Comparison of ENCODE assay signal across 9 mouse cellular contexts in the genomic region with DNA sequence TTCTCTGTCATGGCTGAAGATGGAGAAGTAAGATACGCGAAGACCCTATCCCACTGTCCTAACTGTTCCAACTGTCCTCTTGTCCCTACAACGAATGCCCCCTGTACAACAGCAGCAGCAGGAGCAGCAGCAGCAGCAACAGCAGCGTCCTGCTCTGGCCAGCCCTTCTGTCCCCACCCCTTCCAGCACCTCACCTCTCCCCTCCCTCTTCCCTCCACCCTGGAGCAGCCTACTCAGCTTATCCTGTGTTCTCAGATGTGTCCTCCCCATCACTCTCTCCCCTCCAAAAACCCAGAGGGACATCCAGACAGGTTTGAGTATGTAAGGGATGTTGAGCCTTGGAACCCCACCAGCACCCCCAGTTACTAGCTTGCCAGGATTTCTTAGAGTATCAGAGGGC. TPM values are rescaled to one million over a fixed set of nuclear protein-coding genes. Genes with fewer than 3 reads are reported as not detected.
DNase-seq lines count a peak whose midpoint lies in the region; ATAC-seq and TF ChIP-seq lines count a peak whose summit lies in the region.
"Had no signal": no experiment of that assay in that cellular context is flagged by ENCODE, and none has a peak within 500 bp of the region (broad histone marks: within the 10 kb centered on the region; RNA-seq: fewer than 3 reads in every experiment).

Gene Cnmd, minus strand, starts transcription at position 170 of the 400 bp plus-strand sequence.

- TF ChIP-seq POLR2A in ES-Bruce4 (IDR thresholded peaks at IDR 0.05; ENCODE audit: insufficient read depth, low read length): no peak

- H3K27ac ChIP-seq in heart, embryonic 15.5 days: no peak within 1 kb of the TSS
- H3K27ac ChIP-seq in ES-Bruce4 (ENCODE audit: insufficient read depth, low read length): no peak within 1 kb of the TSS
- peak within 1 kb of the TSS; percentile 67 for H3K27ac ChIP-seq in hindbrain, embryonic 10.5 days
- H3K27ac ChIP-seq in liver, postnatal 0 days (ENCODE audit: low read depth): no peak within 1 kb of the TSS

- no peak for ATAC-seq in heart, embryonic 15.5 days (replicated peaks; ENCODE audit: insufficient number of reproducible peaks, insufficient read depth, low FRiP score, low read depth)
- no peak for ATAC-seq in liver, postnatal 0 days
- no peak for ATAC-seq in cerebellum, adult (ENCODE audit: insufficient number of reproducible peaks, low FRiP score, low TSS enrichment)
- no peak for ATAC-seq in CD4-positive, CD25-positive, alpha-beta regulatory T cell, adult 4 months

- H3K4me2 ChIP-seq in heart, embryonic 15.5 days: peak within 1 kb of the TSS; percentile 62
- H3K4me2 ChIP-seq in liver, postnatal 0 days (ENCODE audit: low read depth, low read length): peak within 1 kb of the TSS; percentile 62

- intact Hi-C loops in heart, postnatal 25 days (cut with DNase I): no loop called here

- H3K9me3 ChIP-seq in heart, embryonic 15.5 days (replicated peaks): no peaks in the 10 kb centered on the region
- no peaks in the 10 kb centered on the region for H3K9me3 ChIP-seq in ES-Bruce4 (replicated peaks; ENCODE audit: control insufficient read depth, insufficient read depth, low read length, poor library complexity, severe bottlenecking)
- H3K9me3 ChIP-seq in hindbrain, embryonic 10.5 days: no peaks in the 10 kb centered on the region
- H3K9me3 ChIP-seq in liver, postnatal 0 days (ENCODE audit: low read length): no peaks in the 10 kb centered on the region

- H3K36me3 ChIP-seq in heart, embryonic 15.5 days: no peaks in the 10 kb centered on the region
- no peaks in the 10 kb centered on the region for H3K36me3 ChIP-seq in ES-Bruce4 (ENCODE audit: control insufficient read depth, insufficient read depth, low read length, poor library complexity, severe bottlenecking)
- H3K36me3 ChIP-seq in hindbrain, embryonic 10.5 days: no peaks in the 10 kb centered on the region
- no peaks in the 10 kb centered on the region for H3K36me3 ChIP-seq in liver, postnatal 0 days (replicated peaks; ENCODE audit: insufficient read depth, low read length)

- 52% methylated on average over 4 of the region's 4 CpGs for WGBS in heart, embryonic 15.5 days
- WGBS in hindbrain, embryonic 10.5 days: 53% methylated on average over 4 of the region's 4 CpGs
- 48% methylated on average over 4 of the region's 4 CpGs for WGBS in liver, postnatal 0 days (ENCODE audit: insufficient replicate concordance)

- no peak within 1 kb of the TSS for H3K9ac ChIP-seq in heart, embryonic 15.5 days
- H3K9ac ChIP-seq in ES-Bruce4 (ENCODE audit: low read depth, poor library complexity, severe bottlenecking): no peak within 1 kb of the TSS
- no peak within 1 kb of the TSS; the same call in 1 of the 2 replicates for H3K9ac ChIP-seq in liver, postnatal 0 days (replicated peaks)

- no peak for DNase-seq in heart, postnatal 25 days (ENCODE audit: low spot score)
- no peak for DNase-seq in hindbrain, embryonic 10.5 days (ENCODE audit: low spot score)
- no peak for DNase-seq in liver, postnatal 0 days
- no peak for DNase-seq in layer of hippocampus, adult 9-10 months (ENCODE audit: low spot score)

- peak within 1 kb of the TSS; percentile 27 for H3K4me3 ChIP-seq in heart, embryonic 15.5 days
- H3K4me3 ChIP-seq in ES-Bruce4 (ENCODE audit: low read depth, low read length): peak within 1 kb of the TSS; percentile 54
- peak within 1 kb of the TSS; percentile 43 for H3K4me3 ChIP-seq in hindbrain, embryonic 10.5 days
- H3K4me3 ChIP-seq in liver, postnatal 0 days (ENCODE audit: low read depth, low read length): peak within 1 kb of the TSS; percentile 22; the same call in 1 of the 2 replicates

- TF ChIP-seq EP300 in ES-Bruce4 (IDR thresholded peaks at IDR 0.05; ENCODE audit: insufficient read depth, low read depth, low read length): no peak
- TF ChIP-seq EP300 in liver, postnatal 0 days (IDR thresholded peaks at IDR 0.05; ENCODE audit: low read depth): no peak

- H3K4me1 ChIP-seq in heart, embryonic 15.5 days (replicated peaks): peaks cover 6% of the 10 kb centered on the region
- no peaks in the 10 kb centered on the region for H3K4me1 ChIP-seq in ES-Bruce4 (ENCODE audit: control insufficient read depth, insufficient read depth, low read length)
- H3K4me1 ChIP-seq in hindbrain, embryonic 10.5 days (replicated peaks): peaks cover 32% of the 10 kb centered on the region
- H3K4me1 ChIP-seq in liver, postnatal 0 days (ENCODE audit: insufficient read depth): peaks cover 6% of the 10 kb centered on the region

- TF ChIP-seq CTCF in ES-Bruce4 (IDR thresholded peaks at IDR 0.05; ENCODE audit: low read depth, low read length): no peak
- TF ChIP-seq CTCF in liver, postnatal 0 days (IDR thresholded peaks at IDR 0.05; ENCODE audit: low read depth): no peak

- peaks cover 10% of the 10 kb centered on the region for H3K27me3 ChIP-seq in heart, embryonic 15.5 days
- 0 out of 2 replicates have a peak, but pooled peaks cover 4% of the 10 kb centered on the region for H3K27me3 ChIP-seq in ES-Bruce4 (ENCODE audit: control insufficient read depth, insufficient read depth, low read length, poor library complexity, severe bottlenecking)
- peaks cover 17% of the 10 kb centered on the region for H3K27me3 ChIP-seq in hindbrain, embryonic 10.5 days (ENCODE audit: insufficient read depth, poor library complexity, severe bottlenecking)
- 0 out of 2 replicates have a peak, but pooled peaks cover 5% of the 10 kb centered on the region for H3K27me3 ChIP-seq in liver, postnatal 0 days (ENCODE audit: insufficient read depth, low read length)

RNA-seq across cellular contexts. Expression of gene Cnmd, which starts in this region (rescaled TPM):
- polyA plus RNA-seq in heart, embryonic 15.5 days (2015; fragmentation: Nextera tagmentation; extraction: Ambion mirVana): 3.5 and 12.1 TPM in 2 replicates
- total RNA-seq in heart, postnatal 25 days (2021): under 1 TPM; 0.62 to 0.81 TPM
- polyA plus RNA-seq in ES-Bruce4 (2011; ENCODE audit: insufficient read depth, insufficient read length, low read depth, missing spikeins): not detected in 2 replicates
- polyA plus RNA-seq in hindbrain, embryonic 10.5 days (2016; fragmentation: Nextera tagmentation; extraction: Ambion mirVana): 17.3 and 20.8 TPM in 2 replicates
- 0.12 and 0.23 TPM in 2 replicates for polyA plus RNA-seq in liver, postnatal 0 days (2015; fragmentation: Nextera tagmentation; extraction: Ambion mirVana)
- not detected for polyA plus RNA-seq in CD4-positive, CD25-positive, alpha-beta regulatory T cell, adult 4 months (2017; shearing (Covaris generic))
- total RNA-seq: hematopoietic stem cell, adult 5-6 weeks had no signal
